Mouse (Mus musculus) brain, embryonic 14.5 days (tissue): ENCODE measurements around the gene Podxl.

ENCODE experiments used
- CTCF ChIP-seq: fragments of 200-500 bp; IDR thresholded peaks from 2 replicates; pipeline ENCODE4 v1.5.1; 2012; ENCODE audit warnings: inconsistent platforms, mild to moderate bottlenecking, moderate library complexity, borderline replicate concordance; ENCODE audit not compliant: insufficient read depth, insufficient read length; ENCODE audit errors: extremely low read depth
- POLR2A ChIP-seq: fragments of 200-500 bp; IDR thresholded peaks from 2 replicates; pipeline ENCODE4 v1.6.1; 2012; ENCODE audit warnings: mild to moderate bottlenecking, inconsistent platforms, borderline replicate concordance; ENCODE audit not compliant: poor library complexity, insufficient read depth, insufficient read length, severe bottlenecking; ENCODE audit errors: extremely low read depth

- TF ChIP-seq CTCF (no peak), POLR2A (no peak)
Observed at GRCm38 (mm10) chr6:31550876-31551532, 12.8 kb downstream of the Podxl start.
